Mouse (Mus musculus): ENCODE measurements around the gene Il1rapl1. TPM values are rescaled to one million over a fixed set of nuclear protein-coding genes. Genes with fewer than 3 reads are reported as not detected.
A peak's percentile ranks its signal among the peaks of the same experiment; 100 is the strongest.

Il1rapl1 gene
- total and polyA plus RNA-seq, 2 experiments from 2014 or later, result 4.6 to 9.7 TPM

GRCm38 (mm10) chrX:86950940-86951339 lies 1164.5 kb downstream of the Il1rapl1 start:
- H3K4me1 ChIP-seq (ENCODE audit: insufficient read depth, low read length), result no peaks in the 10 kb centered on the region
- H3K4me3 ChIP-seq (ENCODE audit: low read depth, low read length), result no peak overlapping the region
- no peak for TF ChIP-seq CTCF (IDR thresholded peaks at IDR 0.05)
- 60% methylated on average over 2 of the region's 2 CpGs for WGBS
- ATAC-seq (ENCODE audit: low FRiP score), result no peak
- H3K36me3 ChIP-seq (ENCODE audit: insufficient read depth, low read length), result no peaks in the 10 kb centered on the region
- no peak overlapping the region for H3K27ac ChIP-seq (ENCODE audit: low read depth, low read length)
- no peak for DNase-seq (ENCODE audit: low spot score)
- no peak overlapping the region for H3K9ac ChIP-seq (replicated peaks; ENCODE audit: low read length, poor library complexity, severe bottlenecking)
- H3K27me3 ChIP-seq (ENCODE audit: insufficient read depth, low read length), result no peaks in the 10 kb centered on the region
- no peaks in the 10 kb centered on the region for H3K9me3 ChIP-seq (ENCODE audit: low read length)
- no peak overlapping the region for H3K4me2 ChIP-seq (ENCODE audit: low read depth, low read length, poor library complexity, severe bottlenecking)

GRCm38 (mm10) chrX:86949112-86949511 lies 1166.3 kb downstream of the Il1rapl1 start:
- Histone ChIP-seq H3K36me3 (ENCODE audit: insufficient read depth, low read length) (no peaks in the 10 kb centered on the region), H3K27me3 (ENCODE audit: insufficient read depth, low read length) (no peaks in the 10 kb centered on the region), H3K4me2 (ENCODE audit: low read depth, low read length, poor library complexity, severe bottlenecking) (no peak overlapping the region), H3K9ac (replicated peaks; ENCODE audit: low read length, poor library complexity, severe bottlenecking) (no peak overlapping the region), H3K9me3 (ENCODE audit: low read length) (no peaks in the 10 kb centered on the region), H3K4me1 (ENCODE audit: insufficient read depth, low read length) (no peaks in the 10 kb centered on the region), H3K27ac (ENCODE audit: low read depth, low read length) (no peak overlapping the region), H3K4me3 (ENCODE audit: low read depth, low read length) (no peak overlapping the region)
- DNase-seq (ENCODE audit: low spot score) (no peak), ATAC-seq (ENCODE audit: low FRiP score) (no peak)
- TF ChIP-seq CTCF (IDR thresholded peaks at IDR 0.05), result no peak

- ATAC-seq (ENCODE audit: low FRiP score) (no peak), DNase-seq (ENCODE audit: low spot score) (no peak)
- H3K27me3 ChIP-seq (ENCODE audit: insufficient read depth, low read length), result no peaks in the 10 kb centered on the region
- no peaks in the 10 kb centered on the region for H3K36me3 ChIP-seq (ENCODE audit: insufficient read depth, low read length)
- no peak overlapping the region for H3K4me2 ChIP-seq (ENCODE audit: low read depth, low read length, poor library complexity, severe bottlenecking)
- H3K4me3 ChIP-seq (ENCODE audit: low read depth, low read length), result no peak overlapping the region
- H3K9me3 ChIP-seq (ENCODE audit: low read length), result no peaks in the 10 kb centered on the region
- TF ChIP-seq CTCF (IDR thresholded peaks at IDR 0.05), result no peak
- no peaks in the 10 kb centered on the region for H3K4me1 ChIP-seq (ENCODE audit: insufficient read depth, low read length)
- H3K9ac ChIP-seq (replicated peaks; ENCODE audit: low read length, poor library complexity, severe bottlenecking), result no peak overlapping the region
- WGBS, result 71% methylated on average over 2 of the region's 2 CpGs
- H3K27ac ChIP-seq (ENCODE audit: low read depth, low read length), result no peak overlapping the region
Measured at GRCm38 (mm10) chrX:86854835-86855234, 1260.6 kb downstream of the Il1rapl1 start.

- H3K9me3 ChIP-seq (ENCODE audit: low read length), result no peaks in the 10 kb centered on the region
- H3K4me1 ChIP-seq (ENCODE audit: insufficient read depth, low read length), result no peaks in the 10 kb centered on the region
- no peak for ATAC-seq (ENCODE audit: low FRiP score)
- no peak overlapping the region for H3K4me3 ChIP-seq (ENCODE audit: low read depth, low read length)
- no peak overlapping the region for H3K9ac ChIP-seq (replicated peaks; ENCODE audit: low read length, poor library complexity, severe bottlenecking)
- no peak overlapping the region for H3K4me2 ChIP-seq (ENCODE audit: low read depth, low read length, poor library complexity, severe bottlenecking)
- no peak for TF ChIP-seq CTCF (IDR thresholded peaks at IDR 0.05)
- H3K36me3 ChIP-seq (ENCODE audit: insufficient read depth, low read length), result no peaks in the 10 kb centered on the region
- WGBS, result 79% methylated on average over 3 of the region's 3 CpGs
- no peaks in the 10 kb centered on the region for H3K27me3 ChIP-seq (ENCODE audit: insufficient read depth, low read length)
- H3K27ac ChIP-seq (ENCODE audit: low read depth, low read length), result no peak overlapping the region
- DNase-seq (ENCODE audit: low spot score), result no peak
Measured at GRCm38 (mm10) chrX:86808218-86808617, 1307.2 kb downstream of the Il1rapl1 start.

- WGBS, result 53% methylated on average over 2 of the region's 2 CpGs
- DNase-seq (ENCODE audit: low spot score) (peak; percentile 5), ATAC-seq (ENCODE audit: low FRiP score) (no peak)
- no peak overlapping the region for H3K4me2 ChIP-seq (ENCODE audit: low read depth, low read length, poor library complexity, severe bottlenecking)
- peak; percentile 53 for TF ChIP-seq CTCF (IDR thresholded peaks at IDR 0.05)
- H3K27me3 ChIP-seq (ENCODE audit: insufficient read depth, low read length), result no peaks in the 10 kb centered on the region
- no peak overlapping the region for H3K27ac ChIP-seq (ENCODE audit: low read depth, low read length)
- no peak overlapping the region for H3K4me3 ChIP-seq (ENCODE audit: low read depth, low read length)
- H3K4me1 ChIP-seq (ENCODE audit: insufficient read depth, low read length), result no peaks in the 10 kb centered on the region
- no peak overlapping the region for H3K9ac ChIP-seq (replicated peaks; ENCODE audit: low read length, poor library complexity, severe bottlenecking)
- H3K9me3 ChIP-seq (ENCODE audit: low read length), result no peaks in the 10 kb centered on the region
- no peaks in the 10 kb centered on the region for H3K36me3 ChIP-seq (ENCODE audit: insufficient read depth, low read length)
Measured at GRCm38 (mm10) chrX:86802725-86803124, 1312.7 kb downstream of the Il1rapl1 start.

- Histone ChIP-seq H3K4me3 (ENCODE audit: low read depth, low read length) (no peak overlapping the region), H3K36me3 (ENCODE audit: insufficient read depth, low read length) (no peaks in the 10 kb centered on the region), H3K9me3 (ENCODE audit: low read length) (no peaks in the 10 kb centered on the region), H3K4me1 (ENCODE audit: insufficient read depth, low read length) (no peaks in the 10 kb centered on the region), H3K27ac (ENCODE audit: low read depth, low read length) (no peak overlapping the region), H3K9ac (replicated peaks; ENCODE audit: low read length, poor library complexity, severe bottlenecking) (no peak overlapping the region), H3K4me2 (ENCODE audit: low read depth, low read length, poor library complexity, severe bottlenecking) (no peak overlapping the region), H3K27me3 (ENCODE audit: insufficient read depth, low read length) (no peaks in the 10 kb centered on the region)
- WGBS, result 29% methylated on average over 3 of the region's 3 CpGs
- no peak for ATAC-seq (ENCODE audit: low FRiP score)
- no peak for TF ChIP-seq CTCF (IDR thresholded peaks at IDR 0.05)
- DNase-seq (ENCODE audit: low spot score), result no peak
Measured at GRCm38 (mm10) chrX:86728803-86729202, 1386.6 kb downstream of the Il1rapl1 start.
